Mouse (Mus musculus) neural tube, embryonic 12.5 days (tissue): ENCODE data around the gene Itga8. TPM values are rescaled to one million over a fixed set of nuclear protein-coding genes. Genes with fewer than 3 reads are reported as not detected.

Experiments used
- ATAC-seq: fragments of 200-750 bp; cut with Nextera tagmentation; 2 replicates; pipeline ENCODE4 v1.8.0; 2017; ENCODE audit warnings: low read depth, mild to moderate bottlenecking, moderate TSS enrichment, moderate library complexity; ENCODE audit not compliant: low FRiP score
- H3K27ac ChIP-seq: fragments of 300-500 bp; sonication (generic); 2 replicates; pipeline ENCODE4 v1.5.1; 2016
- H3K27me3 ChIP-seq: fragments of 300-500 bp; sonication (generic); replicated peaks from 2 replicates; pipeline ENCODE4 v1.6.1; 2016; ENCODE audit warnings: mild to moderate bottlenecking
- H3K36me3 ChIP-seq: fragments of 300-500 bp; sonication (generic); 2 replicates; pipeline ENCODE4 v1.6.1; 2016; ENCODE audit warnings: mild to moderate bottlenecking
- H3K4me1 ChIP-seq: fragments of 300-500 bp; sonication (generic); 2 replicates; pipeline ENCODE4 v1.6.1; 2016
- H3K4me2 ChIP-seq: fragments of 300-500 bp; sonication (generic); replicated peaks from 2 replicates; pipeline ENCODE4 v1.6.1; 2016; ENCODE audit warnings: mild to moderate bottlenecking
- H3K4me3 ChIP-seq: fragments of 300-500 bp; sonication (generic); 2 replicates; pipeline ENCODE4 v1.5.1; 2016
- H3K9ac ChIP-seq: fragments of 300-500 bp; sonication (generic); 2 replicates; pipeline ENCODE4 v1.6.1; 2016; ENCODE audit warnings: mild to moderate bottlenecking
- H3K9me3 ChIP-seq: fragments of 300-500 bp; sonication (generic); 2 replicates; pipeline ENCODE4 v1.6.1; 2016; ENCODE audit warnings: mild to moderate bottlenecking
- WGBS: fragments of 180-500 bp; shearing (Covaris S2); methylation state at CpG from one replicate; pipeline ENCODE4 v1.1.7; 2016; 5-methylcytosine and 5-hydroxymethylcytosine counted together
- polyA plus RNA-seq: library from polyadenylated mRNA; unstranded; fragments of >200 nt; fragmentation: Nextera tagmentation; extraction: Ambion mirVana; gene quantifications from 2 replicates; pipeline ENCODE4 v1.2.1, GENCODE M21; 2016

Gene Itga8
- polyA plus RNA-seq, 1 experiment from 2014 or later: 4.1 TPM

GRCm38 (mm10) chr2:12318036-12318435 lies 16.3 kb upstream of the Itga8 start:
- Histone ChIP-seq H3K9ac (no peak overlapping the region), H3K4me2 (no peak overlapping the region), H3K4me1 (peaks cover 4% of the 10 kb centered on the region; the same call in 1 of the 2 replicates), H3K27me3 (no peaks in the 10 kb centered on the region), H3K36me3 (no peaks in the 10 kb centered on the region), H3K4me3 (no peak overlapping the region), H3K27ac (no peak overlapping the region), H3K9me3 (no peaks in the 10 kb centered on the region)
- WGBS: 85% methylated on average over 4 of the region's 4 CpGs
- no peak for ATAC-seq

GRCm38 (mm10) chr2:12317343-12317742 lies 15.6 kb upstream of the Itga8 start:
- ATAC-seq: no peak
- Histone ChIP-seq H3K27ac (no peak overlapping the region), H3K9ac (no peak overlapping the region), H3K9me3 (no peaks in the 10 kb centered on the region), H3K4me1 (peaks cover 4% of the 10 kb centered on the region; the same call in 1 of the 2 replicates), H3K4me3 (no peak overlapping the region), H3K27me3 (no peaks in the 10 kb centered on the region), H3K4me2 (no peak overlapping the region), H3K36me3 (no peaks in the 10 kb centered on the region)
- WGBS: 83% methylated on average over 5 of the region's 5 CpGs

- Histone ChIP-seq H3K9ac (no peak overlapping the region), H3K4me2 (no peak overlapping the region), H3K36me3 (no peaks in the 10 kb centered on the region), H3K9me3 (no peaks in the 10 kb centered on the region), H3K27ac (no peak overlapping the region), H3K4me1 (peaks cover 4% of the 10 kb centered on the region; the same call in 1 of the 2 replicates), H3K27me3 (no peaks in the 10 kb centered on the region), H3K4me3 (no peak overlapping the region)
- WGBS: 43% methylated on average over 7 of the region's 7 CpGs
- no peak for ATAC-seq
These were observed 14.6 kb upstream of the Itga8 start for GRCm38 (mm10) chr2:12316361-12316760.

- no peaks in the 10 kb centered on the region for H3K9me3 ChIP-seq
- H3K36me3 ChIP-seq: no peaks in the 10 kb centered on the region
- no peak for ATAC-seq
- no peak overlapping the region for H3K4me2 ChIP-seq
- H3K27me3 ChIP-seq: no peaks in the 10 kb centered on the region
- H3K9ac ChIP-seq: no peak overlapping the region
- no peak overlapping the region for H3K27ac ChIP-seq
- WGBS: 80% methylated on average over 6 of the region's 6 CpGs
- H3K4me1 ChIP-seq: peaks cover 4% of the 10 kb centered on the region; the same call in 1 of the 2 replicates
- no peak overlapping the region for H3K4me3 ChIP-seq
These were observed 12.3 kb upstream of the Itga8 start for GRCm38 (mm10) chr2:12314028-12314427.

- ATAC-seq: no peak
- H3K9ac ChIP-seq: no peak overlapping the region
- no peaks in the 10 kb centered on the region for H3K9me3 ChIP-seq
- no peak overlapping the region for H3K4me3 ChIP-seq
- no peaks in the 10 kb centered on the region for H3K36me3 ChIP-seq
- no peak overlapping the region for H3K4me2 ChIP-seq
- H3K27me3 ChIP-seq: no peaks in the 10 kb centered on the region
- H3K4me1 ChIP-seq: no peaks in the 10 kb centered on the region
- H3K27ac ChIP-seq: no peak overlapping the region
These were observed 6.7 kb upstream of the Itga8 start for GRCm38 (mm10) chr2:12308466-12308865.

GRCm38 (mm10) chr2:12307311-12307710 lies 5.6 kb upstream of the Itga8 start:
- Histone ChIP-seq H3K9me3 (no peaks in the 10 kb centered on the region), H3K4me2 (no peak overlapping the region), H3K27ac (no peak overlapping the region), H3K4me3 (no peak overlapping the region), H3K36me3 (no peaks in the 10 kb centered on the region), H3K4me1 (no peaks in the 10 kb centered on the region), H3K27me3 (no peaks in the 10 kb centered on the region), H3K9ac (no peak overlapping the region)
- ATAC-seq: no peak

GRCm38 (mm10) chr2:12305064-12305650 lies 3.4 kb upstream of the Itga8 start:
- ATAC-seq: no peak
- 0 out of 2 replicates have a peak, but pooled peaks cover 4% of the 10 kb centered on the region for H3K4me1 ChIP-seq
- H3K36me3 ChIP-seq: no peaks in the 10 kb centered on the region
- H3K27me3 ChIP-seq: peaks cover 7% of the 10 kb centered on the region; the same call in 1 of the 2 replicates
- H3K27ac ChIP-seq: no peak overlapping the region
- H3K9ac ChIP-seq: no peak overlapping the region
- H3K4me2 ChIP-seq: no peak overlapping the region
- 89% methylated on average over 9 of the region's 9 CpGs for WGBS
- H3K9me3 ChIP-seq: no peaks in the 10 kb centered on the region
- no peak overlapping the region for H3K4me3 ChIP-seq

- no peaks in the 10 kb centered on the region for H3K9me3 ChIP-seq
- H3K9ac ChIP-seq: no peak overlapping the region
- H3K4me1 ChIP-seq: 0 out of 2 replicates have a peak, but pooled peaks cover 4% of the 10 kb centered on the region
- no peaks in the 10 kb centered on the region for H3K36me3 ChIP-seq
- no peak for ATAC-seq
- no peak overlapping the region for H3K27ac ChIP-seq
- peaks cover 7% of the 10 kb centered on the region; the same call in 1 of the 2 replicates for H3K27me3 ChIP-seq
- H3K4me3 ChIP-seq: no peak overlapping the region
- 74% methylated on average over 15 of the region's 15 CpGs for WGBS
- peak overlapping the region; percentile 93 for H3K4me2 ChIP-seq
These were observed 1.1 kb downstream of the Itga8 start for GRCm38 (mm10) chr2:12300449-12301228.

GRCm38 (mm10) chr2:12297287-12297686 lies 4.4 kb downstream of the Itga8 start:
- 0 out of 2 replicates have a peak, but pooled peaks cover 4% of the 10 kb centered on the region for H3K4me1 ChIP-seq
- 87% methylated on average over 5 of the region's 5 CpGs for WGBS
- no peak for ATAC-seq
- peaks cover 7% of the 10 kb centered on the region; the same call in 1 of the 2 replicates for H3K27me3 ChIP-seq
- H3K4me2 ChIP-seq: no peak overlapping the region
- no peak overlapping the region for H3K9ac ChIP-seq
- no peaks in the 10 kb centered on the region for H3K36me3 ChIP-seq
- no peak overlapping the region for H3K4me3 ChIP-seq
- no peak overlapping the region for H3K27ac ChIP-seq
- no peaks in the 10 kb centered on the region for H3K9me3 ChIP-seq

- Histone ChIP-seq H3K4me1 (no peaks in the 10 kb centered on the region), H3K9ac (no peak overlapping the region), H3K4me3 (no peak overlapping the region), H3K9me3 (no peaks in the 10 kb centered on the region), H3K4me2 (no peak overlapping the region), H3K36me3 (no peaks in the 10 kb centered on the region), H3K27ac (no peak overlapping the region), H3K27me3 (no peaks in the 10 kb centered on the region)
- ATAC-seq: no peak
- WGBS: 87% methylated on average over 6 of the region's 6 CpGs
These were observed 6.6 kb downstream of the Itga8 start for GRCm38 (mm10) chr2:12295150-12295549.

- H3K4me2 ChIP-seq: no peak overlapping the region
- no peaks in the 10 kb centered on the region for H3K27me3 ChIP-seq
- H3K4me1 ChIP-seq: no peaks in the 10 kb centered on the region
- ATAC-seq: no peak
- no peak overlapping the region for H3K4me3 ChIP-seq
- no peaks in the 10 kb centered on the region for H3K9me3 ChIP-seq
- H3K27ac ChIP-seq: no peak overlapping the region
- H3K9ac ChIP-seq: no peak overlapping the region
- H3K36me3 ChIP-seq: no peaks in the 10 kb centered on the region
- WGBS: 85% methylated on average over 3 of the region's 3 CpGs
These were observed 7.7 kb downstream of the Itga8 start for GRCm38 (mm10) chr2:12294060-12294459.

GRCm38 (mm10) chr2:12293458-12293857 lies 8.3 kb downstream of the Itga8 start:
- Histone ChIP-seq H3K36me3 (no peaks in the 10 kb centered on the region), H3K27ac (no peak overlapping the region), H3K4me3 (no peak overlapping the region), H3K4me1 (no peaks in the 10 kb centered on the region), H3K9me3 (no peaks in the 10 kb centered on the region), H3K4me2 (no peak overlapping the region), H3K27me3 (no peaks in the 10 kb centered on the region), H3K9ac (no peak overlapping the region)
- WGBS: 80% methylated on average over 8 of the region's 8 CpGs
- no peak for ATAC-seq
